Mouse (Mus musculus): ENCODE measurements around the gene Fmod. TPM values are rescaled to one million over a fixed set of nuclear protein-coding genes. Genes with fewer than 3 reads are reported as not detected.

The Fmod gene
- polyA plus RNA-seq (2012; rRNA removed), result 3.5 and 4.4 TPM in 2 replicates

- no peaks in the 10 kb centered on the region for H3K36me3 ChIP-seq (ENCODE audit: control insufficient read depth, insufficient read depth, low read length)
- no peak for TF ChIP-seq POLR2A (IDR thresholded peaks at IDR 0.05; ENCODE audit: control insufficient read depth, extremely low read depth, insufficient read depth, low read length, poor library complexity)
- no peak for TF ChIP-seq CTCF (IDR thresholded peaks at IDR 0.05; ENCODE audit: borderline replicate concordance, control insufficient read depth, extremely low read depth, insufficient read depth, low read length, poor library complexity)
- WGBS, result 88% methylated on average over 9 of the region's 9 CpGs
- DNase-seq, result no peak
- H3K4me1 ChIP-seq (replicated peaks; ENCODE audit: control insufficient read depth, insufficient read depth, low read length), result no peaks in the 10 kb centered on the region
- no peak within 1 kb of the TSS for H3K27ac ChIP-seq (ENCODE audit: control insufficient read depth, insufficient read depth, low read length)
- H3K27me3 ChIP-seq (ENCODE audit: control insufficient read depth, insufficient read depth, low read length), result no peaks in the 10 kb centered on the region
- no peak within 1 kb of the TSS for H3K4me3 ChIP-seq (ENCODE audit: control insufficient read depth, insufficient read depth, low read length)
Measured at GRCm38 (mm10) chr1:134037172-134037571, at the start of gene Fmod. Gene Fmod, plus strand, starts transcription at chr1:134037254.

GRCm38 (mm10) chr1:133988845-133989244 is 48.2 kb upstream of the Fmod start:
- TF ChIP-seq CTCF (IDR thresholded peaks at IDR 0.05; ENCODE audit: borderline replicate concordance, control insufficient read depth, extremely low read depth, insufficient read depth, low read length, poor library complexity), result no peak
- no peak for TF ChIP-seq POLR2A (IDR thresholded peaks at IDR 0.05; ENCODE audit: control insufficient read depth, extremely low read depth, insufficient read depth, low read length, poor library complexity)
- 37% methylated on average over 3 of the region's 3 CpGs for WGBS
- no peaks in the 10 kb centered on the region for H3K27me3 ChIP-seq (ENCODE audit: control insufficient read depth, insufficient read depth, low read length)
- H3K36me3 ChIP-seq (ENCODE audit: control insufficient read depth, insufficient read depth, low read length), result no peaks in the 10 kb centered on the region
- no peak for DNase-seq
- no peak overlapping the region for H3K27ac ChIP-seq (ENCODE audit: control insufficient read depth, insufficient read depth, low read length)
- no peaks in the 10 kb centered on the region for H3K4me1 ChIP-seq (replicated peaks; ENCODE audit: control insufficient read depth, insufficient read depth, low read length)
- H3K4me3 ChIP-seq (ENCODE audit: control insufficient read depth, insufficient read depth, low read length), result no peak overlapping the region

GRCm38 (mm10) chr1:133991277-133991676 is 45.8 kb upstream of the Fmod start:
- Histone ChIP-seq H3K27ac (ENCODE audit: control insufficient read depth, insufficient read depth, low read length) (no peak overlapping the region), H3K4me1 (replicated peaks; ENCODE audit: control insufficient read depth, insufficient read depth, low read length) (no peaks in the 10 kb centered on the region), H3K4me3 (ENCODE audit: control insufficient read depth, insufficient read depth, low read length) (no peak overlapping the region), H3K27me3 (ENCODE audit: control insufficient read depth, insufficient read depth, low read length) (no peaks in the 10 kb centered on the region), H3K36me3 (ENCODE audit: control insufficient read depth, insufficient read depth, low read length) (no peaks in the 10 kb centered on the region)
- TF ChIP-seq POLR2A (IDR thresholded peaks at IDR 0.05; ENCODE audit: control insufficient read depth, extremely low read depth, insufficient read depth, low read length, poor library complexity) (no peak), CTCF (IDR thresholded peaks at IDR 0.05; ENCODE audit: borderline replicate concordance, control insufficient read depth, extremely low read depth, insufficient read depth, low read length, poor library complexity) (no peak)
- DNase-seq, result no peak
- whole genome bisulfite sequencing, result 88% methylated on average over 8 of the region's 8 CpGs

- Histone ChIP-seq H3K36me3 (ENCODE audit: control insufficient read depth, insufficient read depth, low read length) (no peaks in the 10 kb centered on the region), H3K4me3 (ENCODE audit: control insufficient read depth, insufficient read depth, low read length) (no peak overlapping the region), H3K27ac (ENCODE audit: control insufficient read depth, insufficient read depth, low read length) (no peak overlapping the region), H3K4me1 (replicated peaks; ENCODE audit: control insufficient read depth, insufficient read depth, low read length) (no peaks in the 10 kb centered on the region), H3K27me3 (ENCODE audit: control insufficient read depth, insufficient read depth, low read length) (no peaks in the 10 kb centered on the region)
- TF ChIP-seq POLR2A (IDR thresholded peaks at IDR 0.05; ENCODE audit: control insufficient read depth, extremely low read depth, insufficient read depth, low read length, poor library complexity) (no peak), CTCF (IDR thresholded peaks at IDR 0.05; ENCODE audit: borderline replicate concordance, control insufficient read depth, extremely low read depth, insufficient read depth, low read length, poor library complexity) (no peak)
- no peak for DNase-seq
- 32% methylated on average over 7 of the region's 7 CpGs for WGBS
Measured at GRCm38 (mm10) chr1:134005490-134005889, 31.6 kb upstream of the Fmod start.

GRCm38 (mm10) chr1:134006105-134006764 is 30.8 kb upstream of the Fmod start:
- DNase-seq, result no peak
- Histone ChIP-seq H3K27me3 (ENCODE audit: control insufficient read depth, insufficient read depth, low read length) (no peaks in the 10 kb centered on the region), H3K4me3 (ENCODE audit: control insufficient read depth, insufficient read depth, low read length) (no peak overlapping the region), H3K27ac (ENCODE audit: control insufficient read depth, insufficient read depth, low read length) (no peak overlapping the region), H3K4me1 (replicated peaks; ENCODE audit: control insufficient read depth, insufficient read depth, low read length) (no peaks in the 10 kb centered on the region), H3K36me3 (ENCODE audit: control insufficient read depth, insufficient read depth, low read length) (no peaks in the 10 kb centered on the region)
- WGBS, result 91% methylated on average over 11 of the region's 11 CpGs
- TF ChIP-seq CTCF (IDR thresholded peaks at IDR 0.05; ENCODE audit: borderline replicate concordance, control insufficient read depth, extremely low read depth, insufficient read depth, low read length, poor library complexity) (no peak), POLR2A (IDR thresholded peaks at IDR 0.05; ENCODE audit: control insufficient read depth, extremely low read depth, insufficient read depth, low read length, poor library complexity) (no peak)

GRCm38 (mm10) chr1:134024293-134024971 is 12.6 kb upstream of the Fmod start:
- DNase-seq, result no peak
- no peaks in the 10 kb centered on the region for H3K36me3 ChIP-seq (ENCODE audit: control insufficient read depth, insufficient read depth, low read length)
- H3K27ac ChIP-seq (ENCODE audit: control insufficient read depth, insufficient read depth, low read length), result no peak overlapping the region
- H3K27me3 ChIP-seq (ENCODE audit: control insufficient read depth, insufficient read depth, low read length), result no peaks in the 10 kb centered on the region
- H3K4me3 ChIP-seq (ENCODE audit: control insufficient read depth, insufficient read depth, low read length), result no peak overlapping the region
- WGBS, result 93% methylated on average over 9 of the region's 9 CpGs
- TF ChIP-seq CTCF (IDR thresholded peaks at IDR 0.05; ENCODE audit: borderline replicate concordance, control insufficient read depth, extremely low read depth, insufficient read depth, low read length, poor library complexity), result no peak
- no peak for TF ChIP-seq POLR2A (IDR thresholded peaks at IDR 0.05; ENCODE audit: control insufficient read depth, extremely low read depth, insufficient read depth, low read length, poor library complexity)
- H3K4me1 ChIP-seq (replicated peaks; ENCODE audit: control insufficient read depth, insufficient read depth, low read length), result peaks cover 4% of the 10 kb centered on the region; the same call in 1 of the 2 replicates

Measured in thymus, adult 2 months (tissue).